Mouse (Mus musculus): Measurements from ENCODE around the gene Gm47283. TPM values are rescaled to one million over a fixed set of nuclear protein-coding genes. Genes with fewer than 3 reads are reported as not detected.
"Not testable (repeated sequence)": the region's sequence is repeated elsewhere in the genome, so short reads cannot be mapped to it uniquely, and the experiment has no call there.

Gene Gm47283
- polyA plus RNA-seq (2012; rRNA removed) = not detected in 2 replicates

DNA sequence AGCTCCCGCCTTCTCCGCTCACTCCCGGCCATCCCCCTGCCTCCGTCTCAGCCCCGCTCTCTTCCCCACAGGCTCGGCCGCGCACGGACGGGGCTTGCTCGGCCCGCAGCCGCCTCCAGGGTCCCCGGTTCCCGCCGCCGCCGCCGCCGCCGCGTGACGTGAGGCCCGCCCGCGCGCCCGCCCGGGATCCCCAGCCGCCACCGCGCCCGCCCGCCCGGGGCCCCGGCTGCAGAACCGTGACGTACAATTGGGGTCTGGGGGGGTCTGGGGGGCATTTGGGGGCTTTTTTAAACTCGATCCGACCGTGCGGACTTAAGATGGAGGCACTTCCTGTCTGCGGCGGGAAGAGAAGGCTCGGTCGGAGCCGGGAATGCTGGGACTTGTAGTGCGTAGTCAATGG, at the start of gene Gm47283:
TSS of gene Gm47283 (plus strand) at position 301 of the 400 bp plus-strand sequence.
- not testable (repeated sequence) for DNase-seq (ENCODE audit: low spot score)

DNA sequence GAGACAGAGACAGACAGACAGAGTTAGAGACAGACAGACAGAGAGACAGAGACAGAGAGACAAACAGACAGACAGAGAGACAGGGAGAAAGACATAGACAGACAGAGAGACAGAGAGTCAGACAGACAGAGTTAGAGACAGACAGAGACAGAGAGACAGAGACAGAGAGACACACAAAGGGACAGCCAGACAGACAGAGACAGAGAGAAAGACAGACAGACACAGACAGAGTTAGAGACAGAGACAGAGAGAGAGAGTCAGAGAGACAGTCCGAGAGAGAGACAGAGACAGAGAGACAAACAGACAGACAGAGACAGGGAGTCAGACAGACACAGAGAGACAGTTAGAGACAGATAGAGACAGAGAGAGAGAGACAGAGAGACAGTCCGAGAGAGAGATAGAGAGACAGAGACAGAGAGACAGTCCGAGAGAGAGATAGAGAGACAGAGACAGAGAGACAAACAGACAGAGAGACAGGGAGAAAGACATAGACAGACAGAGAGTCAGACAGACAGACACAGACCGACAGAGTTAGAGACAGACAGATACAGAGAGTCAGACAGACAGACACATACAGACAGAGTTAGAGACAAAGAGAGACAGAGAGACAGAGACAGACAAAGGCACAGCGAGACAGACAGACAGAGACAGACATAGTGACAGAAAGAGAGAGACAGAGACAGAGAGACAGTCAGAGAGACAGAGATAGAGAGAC, 49.2 kb upstream of the Gm47283 start:
- not testable (repeated sequence) for DNase-seq (ENCODE audit: low spot score)

- DNase-seq (ENCODE audit: low spot score) = not testable (repeated sequence)
These were observed 48.1 kb upstream of the Gm47283 start for GRCm38 (mm10) chrY:90736217-90737000.

GRCm38 (mm10) chrY:90737606-90738430, 46.7 kb upstream of the Gm47283 start:
- no peak for DNase-seq (ENCODE audit: low spot score)

DNA sequence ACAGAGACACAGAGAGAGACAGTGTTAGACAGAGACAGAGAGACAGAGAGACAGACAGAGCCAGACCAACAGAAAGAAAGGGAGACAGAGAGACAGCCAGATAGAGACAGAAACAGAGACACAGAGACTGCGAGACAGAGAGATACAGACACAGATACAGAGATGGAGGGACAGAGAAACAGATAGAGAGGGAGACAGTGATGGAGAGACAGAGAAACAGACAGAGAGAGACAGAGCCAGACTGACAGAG, 46.2 kb upstream of the Gm47283 start:
- no peak for DNase-seq (ENCODE audit: low spot score)

GRCm38 (mm10) chrY:90738841-90739530, 45.6 kb upstream of the Gm47283 start:
- peak; percentile 55 for DNase-seq (ENCODE audit: low spot score)

DNA sequence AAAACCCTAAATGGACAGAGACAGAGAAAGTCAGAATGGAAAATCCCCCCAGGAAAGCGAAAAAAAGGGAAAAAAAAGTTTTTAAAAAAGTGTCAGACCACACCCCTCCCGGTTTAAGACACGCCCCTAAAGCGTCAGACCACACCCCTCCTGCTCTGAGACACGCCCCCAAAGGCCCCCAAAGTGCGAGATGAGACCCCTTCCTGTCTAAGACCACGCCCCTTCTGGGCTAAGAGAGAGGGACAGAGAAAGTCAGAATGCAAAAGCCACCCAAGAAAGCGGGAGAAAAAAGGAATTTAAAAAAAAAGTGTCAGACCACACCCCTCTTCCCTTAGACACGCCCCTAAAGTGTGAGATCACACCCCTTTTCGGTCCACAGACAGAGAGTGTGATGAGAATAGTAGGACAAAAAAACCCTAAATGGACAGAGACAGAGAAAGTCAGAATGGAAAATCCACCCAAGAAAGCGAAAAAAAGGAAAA, 45.0 kb upstream of the Gm47283 start:
- peak; percentile 53 for DNase-seq (ENCODE audit: low spot score)

DNA sequence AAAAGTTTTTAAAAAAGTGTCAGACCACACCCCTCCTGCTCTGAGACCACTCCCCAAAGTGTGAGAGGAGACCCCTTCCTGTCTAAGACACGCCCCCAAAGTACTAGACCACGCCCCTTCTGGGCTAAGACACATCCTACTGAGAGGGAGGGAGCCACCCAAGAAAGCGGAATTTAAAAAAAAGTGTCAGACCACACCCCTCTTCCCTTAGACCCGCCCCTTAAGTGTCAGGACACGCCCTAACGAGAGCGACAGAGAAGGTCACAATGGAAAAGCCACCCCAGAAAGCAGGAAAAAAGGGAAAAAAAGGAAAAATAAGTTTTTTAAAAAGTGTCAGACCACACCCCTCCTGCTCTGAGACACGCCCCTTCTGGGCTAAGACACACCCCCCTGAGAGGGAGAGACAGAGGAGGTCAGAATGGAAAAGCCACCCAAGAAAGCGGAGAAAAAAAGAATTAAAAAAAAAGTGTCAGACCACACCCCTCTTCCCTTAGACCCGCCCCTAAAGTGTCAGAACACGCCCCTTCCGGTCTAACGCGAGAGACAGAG, 44.5 kb upstream of the Gm47283 start:
- peak; percentile 30 for DNase-seq (ENCODE audit: low spot score)

GRCm38 (mm10) chrY:90741006-90741405, 43.5 kb upstream of the Gm47283 start:
- peak; percentile 30 for DNase-seq (ENCODE audit: low spot score)

- DNase-seq (ENCODE audit: low spot score) = peak; percentile 64
These were observed 42.9 kb upstream of the Gm47283 start for GRCm38 (mm10) chrY:90741452-90742260.

DNA sequence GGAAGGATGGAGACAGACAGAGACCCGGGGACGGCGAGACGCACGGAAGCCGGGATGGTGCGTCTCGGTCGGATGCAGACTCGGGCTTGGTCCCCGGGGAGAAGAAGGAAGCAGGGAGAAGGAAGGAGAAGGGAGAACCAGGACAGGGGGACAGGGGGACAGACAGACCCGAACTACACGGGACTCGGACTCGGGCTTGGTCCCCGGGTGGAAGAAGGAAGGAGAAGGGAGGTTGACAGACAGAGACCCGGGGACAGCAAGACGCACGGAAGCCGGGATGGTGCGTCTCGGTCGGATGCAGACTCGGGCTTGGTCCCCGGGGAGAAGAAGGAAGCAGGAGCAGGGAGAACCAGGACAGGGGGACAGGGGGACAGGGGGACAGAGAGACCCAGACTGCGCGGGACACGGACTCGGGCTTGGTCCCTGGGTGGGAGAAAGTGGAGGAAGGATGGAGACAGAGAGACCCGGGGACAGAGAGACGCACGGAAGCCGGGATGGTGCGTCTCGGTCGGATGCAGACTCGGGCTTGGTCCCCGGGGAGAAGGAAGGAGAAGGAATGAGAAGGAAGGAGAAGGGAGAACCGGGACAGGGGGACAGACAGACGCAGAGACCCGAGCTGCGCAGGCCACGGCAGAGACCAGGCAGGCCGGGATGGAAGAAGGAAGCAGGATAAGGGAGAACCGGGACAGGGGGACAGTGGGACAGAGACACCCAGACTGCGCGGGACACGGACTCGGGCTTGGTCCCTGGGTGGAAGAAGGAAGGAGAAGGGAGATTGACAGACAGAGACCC, 42.1 kb upstream of the Gm47283 start:
- peak; percentile 26 for DNase-seq (ENCODE audit: low spot score)

DNA sequence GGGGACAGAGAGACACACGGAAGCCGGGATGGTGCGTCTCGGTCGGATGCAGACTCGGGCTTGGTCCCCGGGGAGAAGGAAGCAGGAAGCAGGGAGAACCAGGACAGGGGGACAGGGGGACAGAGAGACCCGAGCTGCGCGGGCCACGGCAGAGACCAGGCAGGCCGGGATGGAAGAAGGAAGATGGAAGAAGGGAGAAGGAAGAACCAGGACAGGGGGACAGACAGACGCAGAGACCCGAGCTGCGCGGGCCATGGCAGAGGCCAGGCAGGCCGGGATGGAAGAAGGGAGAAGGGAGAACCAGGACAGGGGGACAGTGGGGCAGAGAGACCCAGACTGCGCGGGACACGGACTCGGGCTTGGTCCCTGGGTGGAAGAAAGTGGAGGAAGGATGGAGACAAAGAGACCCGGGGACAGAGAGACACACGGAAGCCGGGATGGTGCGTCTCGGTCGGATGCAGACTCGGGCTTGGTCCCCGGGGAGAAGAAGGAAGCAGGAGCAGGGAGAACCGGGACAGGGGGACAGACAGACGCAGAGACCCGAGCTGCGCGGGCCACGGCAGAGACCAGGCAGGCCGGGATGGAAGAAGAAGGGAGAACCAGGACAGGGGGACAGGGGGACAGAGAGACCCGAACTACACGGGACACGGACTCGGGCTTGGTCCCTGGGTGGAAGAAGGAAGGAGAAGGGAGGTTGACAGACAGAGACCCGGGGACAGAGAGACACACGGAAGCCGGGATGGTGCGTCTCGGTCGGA, 41.3 kb upstream of the Gm47283 start:
- DNase-seq (ENCODE audit: low spot score) = peak; percentile 27

DNA sequence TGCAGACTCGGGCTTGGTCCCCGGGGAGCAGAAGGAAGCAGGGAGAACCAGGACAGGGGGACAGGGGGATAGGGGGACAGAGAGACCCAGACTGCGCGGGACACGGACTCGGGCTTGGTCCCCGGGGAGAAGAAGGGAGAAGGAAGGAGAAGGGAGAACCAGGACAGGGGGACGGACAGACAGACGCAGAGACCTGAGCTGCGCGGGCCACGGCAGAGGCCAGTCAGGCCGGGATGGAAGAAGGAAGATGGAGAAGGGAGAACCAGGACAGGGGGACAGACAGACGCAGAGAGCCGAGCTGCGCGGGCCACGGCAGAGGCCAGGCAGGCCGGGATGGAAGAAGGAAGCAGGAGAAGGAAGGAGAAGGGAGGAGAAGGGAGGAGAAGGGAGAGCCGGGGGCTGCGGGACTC, 40.7 kb upstream of the Gm47283 start:
- no peak for DNase-seq (ENCODE audit: low spot score)

- DNase-seq (ENCODE audit: low spot score) = peak; percentile 99
These were observed 40.1 kb upstream of the Gm47283 start for GRCm38 (mm10) chrY:90744381-90744981.

GRCm38 (mm10) chrY:90745256-90745655, 39.3 kb upstream of the Gm47283 start:
- DNase-seq (ENCODE audit: low spot score) = not testable (repeated sequence)

DNA sequence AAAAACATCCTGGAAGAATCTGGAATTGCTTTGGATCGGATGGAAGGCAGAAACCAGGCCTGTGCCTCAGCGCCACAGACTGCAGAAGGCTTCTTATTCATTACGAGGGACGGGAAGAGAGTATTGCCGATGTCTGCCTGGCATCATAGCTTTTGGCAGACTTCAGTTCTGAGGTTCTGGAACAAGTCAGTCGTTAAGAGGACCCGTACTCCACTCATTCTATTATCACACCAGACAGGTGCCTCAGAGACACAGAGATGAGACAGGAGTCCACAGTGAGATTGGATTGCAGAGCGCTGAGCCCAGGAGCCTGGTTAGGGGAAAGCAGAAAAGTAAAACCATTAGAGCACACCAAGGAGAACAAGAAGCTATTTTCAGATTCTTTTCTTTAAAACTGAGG, 29.8 kb upstream of the Gm47283 start, which contains the start of gene Gm21860:
TSS of gene Gm21860 (minus strand) at position 101 of the 400 bp plus-strand sequence.
- DNase-seq (ENCODE audit: low spot score) = not testable (repeated sequence)

- DNase-seq (ENCODE audit: low spot score) = not testable (repeated sequence)
These were observed 54.5 kb downstream of the Gm47283 start, which contains the start of gene Gm21748 for GRCm38 (mm10) chrY:90839077-90839476. Gm21748 (minus strand) TSS chrY:90839177.

Data from urinary bladder, adult 2 months (tissue).